Mouse (Mus musculus) lung, postnatal 0 days (tissue): ENCODE data around the gene Klf3.

Source experiments
- CTCF ChIP-seq: IDR thresholded peaks from 2 replicates; pipeline ENCODE4 v1.5.1; 2016; ENCODE audit warnings: antibody characterized with exemption, mild to moderate bottlenecking
- EP300 ChIP-seq: IDR thresholded peaks from 2 replicates; pipeline ENCODE4 v1.6.1; 2016; ENCODE audit warnings: antibody characterized with exemption, mild to moderate bottlenecking, control low read depth

DNA sequence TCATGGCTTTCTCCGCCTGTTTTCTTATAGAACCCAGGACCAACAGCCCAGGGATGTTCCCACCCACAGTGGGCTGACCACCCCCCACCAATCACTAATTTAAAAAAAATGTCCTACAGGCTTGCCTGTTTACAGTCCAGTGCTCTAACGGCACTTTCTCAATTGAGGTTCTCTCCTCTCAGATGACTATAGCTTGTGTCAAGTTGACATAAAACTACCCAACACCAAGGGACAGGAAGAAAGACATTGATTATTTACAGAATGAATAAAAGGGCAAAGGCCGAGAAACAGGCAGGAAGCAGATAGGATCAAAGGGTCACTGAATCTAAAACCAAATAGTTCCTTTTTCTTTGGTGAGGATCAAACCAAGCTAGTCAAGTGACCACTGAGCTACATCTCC is 76.1 kb downstream of the Klf3 start:
- TF ChIP-seq CTCF (no peak), EP300 (no peak)
